Mouse (Mus musculus) embryonic fibroblast, embryonic 13.5 days (primary cell): ENCODE measurements at regions not wholly inside any gene's neighbourhood (a gene's known extent, or its start where the extent isn't known, plus 50 kb on each side); places are given as distances from the start of the nearest gene placed in this dataset.

ENCODE experiments used
- H3K27ac ChIP-seq: 2 replicates; pipeline ENCODE4 v1.5.1; 2012; ENCODE audit warnings: low read length, control low read depth, inconsistent platforms; ENCODE audit not compliant: insufficient read depth
- H3K4me1 ChIP-seq: 2 replicates; pipeline ENCODE4 v1.6.1; 2011; ENCODE audit warnings: low read length; ENCODE audit not compliant: control insufficient read depth, insufficient read depth
- H3K4me3 ChIP-seq: 2 replicates; pipeline ENCODE4 v1.5.1; 2011; ENCODE audit warnings: mild to moderate bottlenecking, control low read depth, low read length; ENCODE audit not compliant: insufficient read depth
- CTCF ChIP-seq: IDR thresholded peaks from 2 replicates; pipeline ENCODE4 v1.5.1; 2011; ENCODE audit warnings: mild to moderate bottlenecking, control low read depth, low read length, moderate library complexity, borderline replicate concordance; ENCODE audit not compliant: insufficient read depth
- POLR2A ChIP-seq: IDR thresholded peaks from 2 replicates; pipeline ENCODE4 v1.6.1; 2011; ENCODE audit warnings: low read depth, mild to moderate bottlenecking, control low read depth, low read length, moderate library complexity

GRCm38 (mm10) chr13:83885729-83886128 is 336.4 kb upstream of the Tmem161b start:
- Histone ChIP-seq H3K4me3 (no peak overlapping the region), H3K4me1 (no peaks in the 10 kb centered on the region), H3K27ac (no peak overlapping the region)
- TF ChIP-seq CTCF (no peak), POLR2A (no peak)

- H3K4me3 ChIP-seq: no peak overlapping the region
- no peak for TF ChIP-seq POLR2A
- no peak for TF ChIP-seq CTCF
Observed at GRCm38 (mm10) chr13:83914697-83915096, 307.4 kb upstream of the Tmem161b start.

GRCm38 (mm10) chr13:83932761-83933160 is 289.3 kb upstream of the Tmem161b start:
- H3K4me1 ChIP-seq: no peaks in the 10 kb centered on the region
- H3K27ac ChIP-seq: no peak overlapping the region
- no peak for TF ChIP-seq CTCF
- TF ChIP-seq POLR2A: no peak
- no peak overlapping the region for H3K4me3 ChIP-seq

More at GRCm38 (mm10) chr13:83914697-83915096, 307.4 kb upstream of the Tmem161b start:
- Histone ChIP-seq H3K27ac (no peak overlapping the region), H3K4me1 (no peaks in the 10 kb centered on the region)

- H3K4me3 ChIP-seq: no peak overlapping the region
- no peaks in the 10 kb centered on the region for H3K4me1 ChIP-seq
- H3K27ac ChIP-seq: no peak overlapping the region
- TF ChIP-seq POLR2A: no peak
- no peak for TF ChIP-seq CTCF
Observed at GRCm38 (mm10) chr13:83946495-83946894, 275.6 kb upstream of the Tmem161b start.

GRCm38 (mm10) chr13:83951163-83951562 is 270.9 kb upstream of the Tmem161b start:
- no peak for TF ChIP-seq CTCF
- no peak for TF ChIP-seq POLR2A
- Histone ChIP-seq H3K4me3 (no peak overlapping the region), H3K27ac (no peak overlapping the region), H3K4me1 (no peaks in the 10 kb centered on the region)

- Histone ChIP-seq H3K27ac (no peak overlapping the region), H3K4me1 (no peaks in the 10 kb centered on the region), H3K4me3 (no peak overlapping the region)
- TF ChIP-seq CTCF (no peak), POLR2A (no peak)
Observed at GRCm38 (mm10) chr13:83951808-83952207, 270.3 kb upstream of the Tmem161b start.

GRCm38 (mm10) chr13:83952353-83952752 is 269.7 kb upstream of the Tmem161b start:
- no peak overlapping the region for H3K27ac ChIP-seq
- TF ChIP-seq POLR2A: no peak
- TF ChIP-seq CTCF: no peak
- H3K4me3 ChIP-seq: no peak overlapping the region
- H3K4me1 ChIP-seq: no peaks in the 10 kb centered on the region

GRCm38 (mm10) chr13:83952862-83953261 is 269.2 kb upstream of the Tmem161b start:
- H3K4me1 ChIP-seq: no peaks in the 10 kb centered on the region
- no peak overlapping the region for H3K4me3 ChIP-seq
- H3K27ac ChIP-seq: no peak overlapping the region
- no peak for TF ChIP-seq POLR2A
- TF ChIP-seq CTCF: no peak

- Histone ChIP-seq H3K4me3 (no peak overlapping the region), H3K27ac (no peak overlapping the region), H3K4me1 (no peaks in the 10 kb centered on the region)
- TF ChIP-seq POLR2A: no peak
- no peak for TF ChIP-seq CTCF
Observed at GRCm38 (mm10) chr13:83955701-83956100, 266.4 kb upstream of the Tmem161b start.

- Histone ChIP-seq H3K4me3 (no peak overlapping the region), H3K27ac (no peak overlapping the region), H3K4me1 (no peaks in the 10 kb centered on the region)
- TF ChIP-seq CTCF (no peak), POLR2A (no peak)
Observed at GRCm38 (mm10) chr13:83978541-83978940, 243.6 kb upstream of the Tmem161b start.

- Histone ChIP-seq H3K4me1 (no peaks in the 10 kb centered on the region), H3K4me3 (no peak overlapping the region), H3K27ac (no peak overlapping the region)
- TF ChIP-seq POLR2A: no peak
- no peak for TF ChIP-seq CTCF
Observed at GRCm38 (mm10) chr13:83979535-83979934, 242.6 kb upstream of the Tmem161b start.
